In the genomic region with DNA sequence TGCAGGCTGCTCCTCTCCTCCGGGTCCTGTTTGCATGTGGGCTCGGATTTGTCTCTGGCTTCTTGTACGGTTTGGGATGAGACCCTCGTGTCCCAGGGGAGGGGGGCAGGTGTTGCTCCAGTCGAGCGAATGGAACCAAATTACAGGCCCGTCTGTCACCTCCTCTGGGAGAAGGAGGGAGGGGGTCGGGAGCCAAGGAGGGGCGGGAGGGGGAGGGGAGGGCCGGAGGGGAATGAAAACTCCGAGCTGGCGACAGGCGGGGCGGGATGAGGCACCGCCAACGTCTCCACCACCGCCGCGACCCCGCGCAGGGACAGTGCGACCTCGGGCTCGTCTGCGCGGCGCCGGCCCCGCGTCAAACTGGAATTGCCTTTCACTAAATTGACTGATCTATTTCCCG, we compare ENCODE assay signal across 9 mouse cellular contexts. TPM values are rescaled to one million over a fixed set of nuclear protein-coding genes. Genes with fewer than 3 reads are reported as not detected.
DNase-seq lines count a peak whose midpoint lies in the region; ATAC-seq and TF ChIP-seq lines count a peak whose summit lies in the region.
"Had no signal": no experiment of that assay in that cellular context is flagged by ENCODE, and none has a peak within 500 bp of the region (broad histone marks: within the 10 kb centered on the region; RNA-seq: fewer than 3 reads in every experiment).

No protein-coding gene starts in this region.

- H3K36me3 ChIP-seq in kidney, embryonic 15.5 days = no peaks in the 10 kb centered on the region
- no peaks in the 10 kb centered on the region for H3K36me3 ChIP-seq in embryonic facial prominence, embryonic 10.5 days (replicated peaks)
- no peaks in the 10 kb centered on the region for H3K36me3 ChIP-seq in hindbrain, embryonic 16.5 days (ENCODE audit: control insufficient read depth, insufficient read depth, low read length)
- no peaks in the 10 kb centered on the region for H3K36me3 ChIP-seq in midbrain, postnatal 0 days (ENCODE audit: insufficient read depth, low read length)
- H3K36me3 ChIP-seq in kidney, adult 2 months (ENCODE audit: control insufficient read depth, insufficient read depth, low read length) = no peaks in the 10 kb centered on the region

- no peak for ATAC-seq in kidney, embryonic 15.5 days (replicated peaks; ENCODE audit: low FRiP score)
- peak; percentile 59 for ATAC-seq in hindbrain, embryonic 16.5 days
- ATAC-seq in midbrain, postnatal 0 days (ENCODE audit: low FRiP score) = peak; percentile 35; the same call in 1 of the 2 replicates

- no peak overlapping the region for H3K27ac ChIP-seq in kidney, embryonic 15.5 days
- H3K27ac ChIP-seq in embryonic facial prominence, embryonic 10.5 days (replicated peaks) = peak overlapping the region; percentile 63; the same call in 1 of the 2 replicates
- peak overlapping the region; percentile 18; the same call in 1 of the 2 replicates for H3K27ac ChIP-seq in hindbrain, embryonic 16.5 days (ENCODE audit: low read depth, low read length)
- no peak overlapping the region for H3K27ac ChIP-seq in midbrain, postnatal 0 days (ENCODE audit: low read depth, low read length)
- H3K27ac ChIP-seq in kidney, adult 2 months (ENCODE audit: insufficient read depth, low read depth, low read length) = no peak overlapping the region

- 1% methylated on average over 27 of the region's 31 CpGs for WGBS in kidney, embryonic 15.5 days
- WGBS in embryonic facial prominence, embryonic 10.5 days = 1% methylated on average over 31 of the region's 31 CpGs
- 2% methylated on average over 27 of the region's 31 CpGs for WGBS in hindbrain, embryonic 16.5 days
- 5% methylated on average over 30 of the region's 31 CpGs for WGBS in midbrain, postnatal 0 days
- WGBS in kidney, adult 2 months = 4% methylated on average over 31 of the region's 31 CpGs

- H3K4me1 ChIP-seq in kidney, embryonic 15.5 days = peaks cover 7% of the 10 kb centered on the region; the same call in 1 of the 2 replicates
- peaks cover 36% of the 10 kb centered on the region for H3K4me1 ChIP-seq in embryonic facial prominence, embryonic 10.5 days
- peaks cover 2% of the 10 kb centered on the region; the same call in 1 of the 2 replicates for H3K4me1 ChIP-seq in hindbrain, embryonic 16.5 days (ENCODE audit: control insufficient read depth, insufficient read depth, low read depth, low read length)
- no peaks in the 10 kb centered on the region for H3K4me1 ChIP-seq in midbrain, postnatal 0 days (ENCODE audit: insufficient read depth, low read length)
- H3K4me1 ChIP-seq in kidney, adult 2 months (ENCODE audit: control insufficient read depth, insufficient read depth, low read length) = no peaks in the 10 kb centered on the region

- peak overlapping the region; percentile 35 for H3K4me3 ChIP-seq in kidney, embryonic 15.5 days (replicated peaks)
- peak overlapping the region; percentile 54 for H3K4me3 ChIP-seq in embryonic facial prominence, embryonic 10.5 days
- H3K4me3 ChIP-seq in hindbrain, embryonic 16.5 days (ENCODE audit: low read length) = peak overlapping the region; percentile 27
- peak overlapping the region; percentile 26; the same call in 1 of the 2 replicates for H3K4me3 ChIP-seq in midbrain, postnatal 0 days (ENCODE audit: low read depth, low read length)
- no peak overlapping the region for H3K4me3 ChIP-seq in kidney, adult 2 months (ENCODE audit: insufficient read depth, low read depth, low read length)

- no peak for DNase-seq in kidney, postnatal 25 days
- DNase-seq in embryonic facial prominence, embryonic 10.5 days (ENCODE audit: low spot score) = peak; percentile 48
- DNase-seq in midbrain, postnatal 0 days (ENCODE audit: low spot score) = peak; percentile 83
- no peak for DNase-seq in yolk sac, embryonic 10.5 days (ENCODE audit: low spot score)
- no peak for DNase-seq in natural killer cell, adult 2 months (ENCODE audit: low spot score in 2 of 2)
- DNase-seq in kidney, adult 2 months = no peak

- H3K9ac ChIP-seq in kidney, embryonic 15.5 days = no peak overlapping the region
- H3K9ac ChIP-seq in hindbrain, embryonic 16.5 days (ENCODE audit: low read depth, low read length) = peak overlapping the region; percentile 5; the same call in 1 of the 2 replicates
- H3K9ac ChIP-seq in midbrain, postnatal 0 days (replicated peaks; ENCODE audit: low read length, poor library complexity, severe bottlenecking) = no peak overlapping the region

- TF ChIP-seq POLR2A in kidney, adult 2 months (IDR thresholded peaks at IDR 0.05; ENCODE audit: low read depth, low read length) = no peak

- no peaks in the 10 kb centered on the region for H3K9me3 ChIP-seq in kidney, embryonic 15.5 days (replicated peaks)
- no peaks in the 10 kb centered on the region for H3K9me3 ChIP-seq in embryonic facial prominence, embryonic 10.5 days
- H3K9me3 ChIP-seq in hindbrain, embryonic 16.5 days (ENCODE audit: control insufficient read depth, low read length) = no peaks in the 10 kb centered on the region
- H3K9me3 ChIP-seq in midbrain, postnatal 0 days (ENCODE audit: low read length) = no peaks in the 10 kb centered on the region

- no peak for TF ChIP-seq CTCF in midbrain, postnatal 0 days (IDR thresholded peaks at IDR 0.05)
- TF ChIP-seq CTCF in kidney, adult 2 months (conservative IDR thresholded peaks at IDR 0.05; ENCODE audit: insufficient read depth, insufficient read length, low read depth, low read length) = no peak

- peaks cover 61% of the 10 kb centered on the region for H3K27me3 ChIP-seq in kidney, embryonic 15.5 days
- peaks cover 61% of the 10 kb centered on the region for H3K27me3 ChIP-seq in embryonic facial prominence, embryonic 10.5 days (replicated peaks; ENCODE audit: low read depth, poor library complexity, severe bottlenecking)
- H3K27me3 ChIP-seq in hindbrain, embryonic 16.5 days (replicated peaks; ENCODE audit: control insufficient read depth, insufficient read depth, low read length) = no peaks in the 10 kb centered on the region
- peaks cover 6% of the 10 kb centered on the region; the same call in 1 of the 2 replicates for H3K27me3 ChIP-seq in midbrain, postnatal 0 days (ENCODE audit: insufficient read depth, low read length)
- H3K27me3 ChIP-seq in kidney, adult 2 months (replicated peaks; ENCODE audit: control insufficient read depth, insufficient read depth, low read length) = peaks cover 3% of the 10 kb centered on the region

- H3K4me2 ChIP-seq in kidney, embryonic 15.5 days = peak overlapping the region; percentile 66
- peak overlapping the region; percentile 61 for H3K4me2 ChIP-seq in hindbrain, embryonic 16.5 days (ENCODE audit: low read length)
- H3K4me2 ChIP-seq in midbrain, postnatal 0 days (ENCODE audit: low read depth, low read length, poor library complexity, severe bottlenecking) = peak overlapping the region; percentile 43

RNA-seq across cellular contexts. Expression of a gene that starts 13.5 kb away (rescaled TPM):
- not detected in 2 replicates for polyA plus RNA-seq in kidney, embryonic 15.5 days (2015; fragmentation: Nextera tagmentation; extraction: Ambion mirVana)
- polyA plus RNA-seq in embryonic facial prominence, embryonic 10.5 days (2016; fragmentation: Nextera tagmentation; extraction: Ambion mirVana) = 16.1 and 22.3 TPM in 2 replicates
- 25.6 and 32.3 TPM in 2 replicates for polyA plus RNA-seq in hindbrain, embryonic 16.5 days (2015; fragmentation: Nextera tagmentation; extraction: Ambion mirVana)
- 18.8 and 21.2 TPM in 2 replicates for total RNA-seq in midbrain, postnatal 0 days (2014; rRNA removed)
- polyA plus RNA-seq in midbrain, postnatal 0 days (2015; fragmentation: Nextera tagmentation; extraction: Ambion mirVana) = 12.8 and 16.0 TPM in 2 replicates
- not detected in 2 replicates for polyA plus RNA-seq in kidney, adult 2 months (2012; rRNA removed)
- total RNA-seq: heart, postnatal 10 days had no signal

Comparison
In these comparisons a context has a peak if more than half of its experiments do, and no peak if none do; other contexts are left out.
1. H3K27ac ChIP-seq: peak in embryonic facial prominence, embryonic 10.5 days (single experiment) and hindbrain, embryonic 16.5 days (single experiment); none in kidney, embryonic 15.5 days (single experiment), midbrain, postnatal 0 days (single experiment) and kidney, adult 2 months (single experiment).
2. DNase-seq: peak in embryonic facial prominence, embryonic 10.5 days (single experiment) and midbrain, postnatal 0 days (single experiment); none in kidney, postnatal 25 days (0 of 2), yolk sac, embryonic 10.5 days (single experiment), natural killer cell, adult 2 months (0 of 2) and kidney, adult 2 months (single experiment).
3. RNA of a gene that starts 13.5 kb away (polyA plus RNA-seq): 25.6 to 32.3 TPM in hindbrain, embryonic 16.5 days, 16.1 to 22.3 TPM in embryonic facial prominence, embryonic 10.5 days and 12.8 to 16.0 TPM in midbrain, postnatal 0 days; not detected in kidney, embryonic 15.5 days and not detected in kidney, adult 2 months; every median in the first group is over 10 times any median in the second.
4. Peak in every context shown above with its lines, with median percentiles within 50 percentile points of each other: H3K4me2 ChIP-seq.